Mouse (Mus musculus) ovary, adult 18-20 months (tissue): Measurements from ENCODE around the gene Klrb1.
"Not testable (repeated sequence)": the region's sequence is repeated elsewhere in the genome, so short reads cannot be mapped to it uniquely, and the experiment has no call there.

ENCODE experiments used
- DNase-seq: peaks from one replicate; pipeline ENCODE4 v3.0.0; 2022; ENCODE audit warnings: low spot score, mixed read lengths

Gene Klrb1

DNA sequence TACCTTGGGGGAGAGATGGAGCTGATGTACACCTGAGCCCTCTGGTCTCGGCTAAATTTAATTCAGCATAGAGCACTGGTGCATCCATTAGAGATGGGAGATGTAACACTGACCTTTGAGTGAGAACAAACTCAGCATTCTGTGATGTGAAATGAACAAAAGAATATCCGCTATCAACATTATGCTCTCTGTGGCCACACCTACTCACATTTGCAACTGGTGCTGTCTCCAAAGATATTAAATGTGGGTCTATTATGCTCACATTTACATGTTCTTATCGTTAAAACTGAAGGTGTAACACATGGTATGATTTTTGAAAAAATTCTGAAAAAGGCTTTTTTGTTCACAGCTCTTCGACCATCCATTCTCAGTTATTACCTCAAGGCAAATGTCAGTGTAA lies at the start of gene Klrb1:
TSS of gene Klrb1 (minus strand) at position 101 of the 400 bp plus-strand sequence.
- no peak for DNase-seq

DNA sequence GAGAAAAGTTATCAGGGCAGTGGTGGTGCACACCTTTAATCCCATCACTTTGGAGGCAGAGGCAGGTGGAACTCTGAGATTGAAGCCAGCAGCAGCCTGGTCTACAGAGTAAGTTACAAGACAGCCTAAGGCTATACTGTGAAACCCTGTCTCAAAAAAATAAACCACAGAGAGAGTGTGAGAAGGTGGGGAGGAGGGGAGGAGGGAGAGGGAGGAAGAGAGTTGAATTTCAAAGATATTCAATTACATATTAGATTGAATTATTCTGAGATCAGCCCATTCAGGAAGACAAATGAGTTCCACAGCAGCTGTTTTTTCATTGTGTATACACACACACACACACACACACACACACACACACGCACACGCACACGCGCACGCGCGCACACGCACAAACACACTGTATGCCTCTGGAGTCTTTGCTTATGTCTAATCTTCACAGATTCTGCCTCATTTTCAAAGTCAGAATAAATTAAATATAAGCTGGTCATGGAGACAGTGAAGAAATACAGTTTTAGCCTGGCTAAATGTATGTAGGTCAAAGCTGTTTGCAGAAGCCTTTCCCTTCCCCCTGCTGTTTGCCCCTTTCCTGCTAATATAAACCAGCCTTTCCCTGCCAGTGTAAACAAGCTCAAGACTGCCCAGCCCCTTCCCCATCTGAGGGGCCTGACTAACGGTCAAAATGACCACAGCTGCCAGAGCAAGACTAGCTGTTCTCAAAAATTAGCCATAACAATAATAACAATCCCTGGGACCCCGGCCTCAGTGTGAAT lies 46.8 kb upstream of the Klrb1 start:
- DNase-seq: no peak

DNA sequence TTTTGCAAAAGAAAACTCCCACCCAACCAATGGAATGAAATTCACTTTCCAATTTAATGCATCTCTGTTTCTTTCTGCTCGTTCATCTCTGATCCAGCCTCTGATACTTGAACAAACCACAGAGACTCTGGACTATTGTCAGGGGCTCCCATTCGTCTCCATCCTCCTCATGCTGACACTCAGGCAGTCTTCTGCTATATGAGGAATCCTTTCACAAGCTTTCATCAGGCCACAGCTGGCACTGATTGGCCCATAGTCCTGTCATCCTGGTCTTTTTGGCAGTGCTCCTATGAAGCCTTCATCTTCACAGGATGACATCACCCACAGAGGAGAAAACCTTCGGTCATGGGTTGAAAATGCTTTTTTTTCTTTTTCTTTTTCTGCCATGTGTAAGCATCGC lies 45.2 kb upstream of the Klrb1 start:
- DNase-seq: no peak

DNA sequence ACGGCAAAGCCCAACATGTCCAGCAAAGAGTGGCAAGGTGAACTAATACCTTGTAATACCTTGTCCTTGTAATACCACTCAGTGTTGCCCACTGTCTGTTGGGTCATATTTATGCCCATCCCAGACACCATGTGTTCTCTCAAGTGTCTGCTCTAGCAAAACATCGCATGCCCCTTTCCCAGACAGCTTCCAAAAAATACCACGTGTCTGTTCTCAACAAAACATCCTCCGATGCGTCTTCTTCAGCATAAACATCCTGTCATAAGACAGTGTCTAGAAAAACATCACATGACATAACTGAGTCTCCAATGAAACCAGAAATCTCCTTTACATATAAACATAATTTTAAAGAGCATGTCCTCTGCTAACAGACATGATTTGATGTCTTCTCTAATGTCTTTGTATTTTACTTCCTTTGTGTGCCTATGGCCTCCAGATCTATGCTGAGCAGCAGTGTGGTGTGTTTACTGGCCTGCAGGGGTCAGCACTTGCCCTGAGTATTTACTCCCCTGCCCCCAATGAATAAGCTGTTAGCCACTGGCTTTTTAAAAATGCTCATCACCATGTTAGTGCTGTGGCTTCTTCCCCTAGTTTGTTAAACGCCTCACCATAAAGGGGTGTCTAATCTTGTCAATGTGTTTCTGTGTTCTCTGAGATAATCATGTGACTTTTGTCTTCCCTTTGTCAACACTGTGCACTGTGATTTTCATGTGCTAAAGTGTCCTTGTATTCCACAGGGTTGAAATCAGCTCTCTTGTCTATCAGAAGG lies 43.8 kb upstream of the Klrb1 start:
- not testable (repeated sequence) for DNase-seq

DNA sequence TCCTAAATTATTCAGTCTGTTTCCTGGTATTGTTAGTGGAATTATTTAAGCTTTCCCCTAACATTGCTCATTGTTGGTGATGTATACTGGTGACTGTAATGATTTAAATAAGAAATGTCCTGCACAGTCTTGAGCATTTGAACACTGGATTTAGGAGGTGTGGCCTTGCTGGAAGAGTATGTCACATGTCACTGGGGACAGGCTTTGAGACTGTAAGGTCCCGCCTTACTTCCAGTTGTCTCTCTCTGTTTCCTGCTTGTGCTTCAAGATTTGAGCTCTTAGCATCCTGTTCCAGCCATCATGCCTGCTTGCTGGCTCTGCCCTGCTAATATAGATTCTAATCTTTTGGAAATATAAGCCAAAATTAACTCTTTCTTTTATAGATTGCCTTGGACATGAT lies 42.4 kb upstream of the Klrb1 start:
- DNase-seq: no peak

DNA sequence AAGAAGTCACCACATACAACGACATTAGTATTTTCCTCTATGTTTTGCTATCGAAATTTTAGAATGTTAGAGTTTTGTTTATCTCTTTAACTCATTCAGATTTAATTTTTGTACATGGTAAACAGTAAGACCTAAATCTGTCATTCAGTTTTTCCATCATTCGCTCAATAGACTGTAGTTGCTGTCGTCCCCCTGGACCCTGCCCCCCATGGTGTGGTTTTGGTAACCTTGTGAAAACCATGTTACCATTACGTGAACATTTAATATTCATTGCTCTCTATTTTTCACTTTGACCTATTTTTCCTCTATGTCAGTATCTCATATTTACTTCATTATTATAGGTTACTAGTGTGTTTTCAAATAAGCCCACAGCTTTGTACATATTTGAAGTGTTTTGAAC lies 41.7 kb upstream of the Klrb1 start:
- no peak for DNase-seq

DNA sequence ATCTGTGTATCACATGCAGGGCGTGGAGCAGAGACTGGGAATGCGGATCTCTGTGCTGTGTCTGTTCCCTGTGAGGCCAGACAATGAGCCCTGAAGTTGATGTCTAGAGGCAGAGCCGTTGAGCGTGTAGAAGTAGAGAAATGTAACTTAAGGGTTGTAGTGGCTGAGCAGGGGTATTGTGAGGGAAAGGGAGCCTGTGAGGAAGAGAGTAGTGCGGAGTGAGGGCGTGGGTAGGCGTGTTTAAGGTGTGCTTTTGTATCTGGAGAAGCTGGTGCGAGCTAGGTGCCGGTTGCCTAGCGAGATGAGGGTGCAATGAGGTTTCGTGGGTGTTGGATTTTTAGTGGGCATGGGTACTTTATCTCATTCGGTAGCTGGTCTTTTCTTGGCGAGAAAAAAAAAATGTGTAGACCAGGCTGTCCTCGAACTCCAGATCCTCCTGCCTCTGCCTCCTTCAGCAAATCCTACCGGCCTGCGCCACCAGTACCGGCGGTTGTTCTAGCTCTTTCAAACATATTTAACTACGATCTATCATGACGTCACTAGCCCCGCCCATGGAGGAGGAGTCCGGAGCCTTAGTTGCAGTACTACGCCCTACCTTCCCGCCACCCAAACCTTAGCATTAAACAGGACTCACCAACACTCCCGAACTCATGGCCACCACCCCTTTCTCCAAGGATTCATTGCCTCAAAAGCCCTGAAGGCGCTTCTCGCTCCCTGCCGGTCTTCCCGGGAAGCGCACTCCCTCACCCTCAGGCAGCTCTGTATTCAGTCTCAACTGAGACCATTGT lies 41.1 kb upstream of the Klrb1 start:
- DNase-seq: peak; percentile 97

DNA sequence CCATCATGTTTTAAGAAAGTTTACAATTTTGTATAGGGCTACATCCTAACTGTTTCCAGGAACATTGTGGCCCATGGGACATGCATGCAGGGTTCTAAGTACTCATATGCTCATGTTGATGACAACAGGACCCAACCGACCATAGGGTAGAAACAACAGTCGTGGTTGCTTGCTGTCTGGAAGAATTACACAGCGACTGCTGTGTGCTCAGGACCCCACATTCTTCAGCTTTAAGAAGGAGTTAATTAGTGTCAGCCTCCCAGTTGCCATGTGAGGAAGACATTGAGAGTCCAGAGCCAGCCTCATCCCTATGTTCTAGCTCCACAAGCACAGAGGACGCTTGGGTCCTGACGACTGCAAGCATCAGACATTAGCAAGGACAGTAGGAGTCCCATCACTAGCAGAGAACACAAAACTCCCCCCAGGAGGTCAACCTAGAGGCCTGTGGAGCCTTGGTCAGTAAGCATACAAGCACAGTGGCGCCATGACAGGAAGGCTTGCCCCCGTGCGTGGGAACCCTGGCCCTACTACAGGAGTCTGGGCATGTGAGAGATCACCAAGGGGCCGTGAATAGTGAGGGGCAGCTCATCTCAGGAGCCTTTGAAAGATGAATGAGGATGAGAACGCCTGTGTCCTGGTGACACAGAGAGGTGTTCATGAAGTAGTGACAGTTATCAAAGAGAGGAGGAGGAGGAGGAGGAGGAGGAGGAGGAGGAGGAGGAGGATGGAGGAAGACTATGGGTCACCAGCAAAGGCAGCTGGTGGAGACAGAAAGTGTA lies 40.2 kb upstream of the Klrb1 start:
- DNase-seq: not testable (repeated sequence)

DNA sequence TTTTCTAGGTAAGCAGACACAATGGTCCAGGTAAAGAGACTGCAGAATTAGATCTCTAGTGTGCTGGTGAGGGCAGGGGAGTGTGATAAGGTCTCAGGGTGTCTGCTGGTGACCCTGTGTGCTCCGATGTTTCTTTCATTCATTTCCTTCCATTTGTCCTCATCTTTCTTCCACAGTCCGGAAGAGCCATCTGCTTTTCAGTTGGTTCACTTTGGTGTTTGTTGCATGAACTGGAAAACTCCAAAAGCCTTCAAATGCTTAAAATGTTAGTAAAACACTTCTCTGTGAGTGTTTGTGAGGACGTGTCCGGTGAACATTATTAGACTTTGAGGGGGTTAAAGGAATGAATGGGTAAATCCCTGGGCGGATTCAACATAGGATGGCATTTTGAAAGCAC lies 38.3 kb upstream of the Klrb1 start:
- DNase-seq: no peak

DNA sequence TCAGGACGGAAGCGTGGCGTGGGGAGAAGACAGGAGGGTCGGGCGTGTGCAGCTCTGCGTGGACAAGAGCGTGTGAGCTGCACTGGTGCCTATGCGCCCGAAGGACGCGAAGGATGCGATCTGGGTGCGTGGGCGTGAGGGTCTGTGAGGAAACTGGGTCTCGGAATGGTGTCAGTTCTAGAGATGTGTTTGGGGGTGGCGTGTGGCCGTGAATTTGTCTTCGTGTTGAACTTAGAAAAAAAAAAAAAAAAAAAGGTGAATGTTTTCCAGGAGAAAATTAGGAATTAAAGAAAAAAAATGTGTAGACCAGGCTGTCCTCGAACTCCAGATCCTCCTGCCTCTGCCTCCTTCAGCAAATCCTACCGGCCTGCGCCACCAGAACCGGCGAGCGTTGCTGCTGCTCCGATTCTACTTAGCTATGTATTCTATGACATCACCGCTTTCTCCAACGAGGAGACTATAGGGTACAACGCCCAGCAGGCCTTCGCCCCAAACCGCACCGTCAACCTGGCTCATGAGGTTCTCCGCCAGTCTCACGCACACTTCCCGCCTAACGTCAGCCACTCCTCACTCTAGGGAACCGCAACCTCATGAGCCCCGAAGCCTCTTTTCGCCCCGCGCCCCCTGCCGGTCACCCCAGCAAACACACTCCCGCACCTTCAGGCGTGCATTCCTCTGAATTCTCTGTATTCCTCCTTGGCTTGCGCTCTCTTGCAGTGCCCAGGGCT lies 37.7 kb upstream of the Klrb1 start:
- peak; percentile 75 for DNase-seq

DNA sequence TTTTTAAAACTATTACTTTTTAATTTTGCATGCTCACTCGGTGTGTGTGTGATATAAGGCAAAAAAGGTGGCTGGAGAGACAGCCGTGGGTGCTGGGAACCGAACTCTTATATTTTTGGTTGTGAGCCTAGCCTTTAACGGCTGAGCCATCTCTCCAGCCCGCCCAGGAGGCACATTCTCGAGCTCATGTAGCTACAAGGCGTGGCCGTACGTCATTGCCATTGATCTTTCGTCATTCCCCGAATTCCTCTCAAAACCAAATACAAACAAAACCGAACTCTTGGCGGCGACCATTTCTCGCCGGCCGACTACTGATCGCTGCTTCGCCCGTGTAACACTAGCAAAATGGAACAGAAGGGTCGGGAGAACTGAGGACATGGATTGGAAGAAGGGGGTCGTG lies 37.2 kb upstream of the Klrb1 start:
- DNase-seq: peak; percentile 75

DNA sequence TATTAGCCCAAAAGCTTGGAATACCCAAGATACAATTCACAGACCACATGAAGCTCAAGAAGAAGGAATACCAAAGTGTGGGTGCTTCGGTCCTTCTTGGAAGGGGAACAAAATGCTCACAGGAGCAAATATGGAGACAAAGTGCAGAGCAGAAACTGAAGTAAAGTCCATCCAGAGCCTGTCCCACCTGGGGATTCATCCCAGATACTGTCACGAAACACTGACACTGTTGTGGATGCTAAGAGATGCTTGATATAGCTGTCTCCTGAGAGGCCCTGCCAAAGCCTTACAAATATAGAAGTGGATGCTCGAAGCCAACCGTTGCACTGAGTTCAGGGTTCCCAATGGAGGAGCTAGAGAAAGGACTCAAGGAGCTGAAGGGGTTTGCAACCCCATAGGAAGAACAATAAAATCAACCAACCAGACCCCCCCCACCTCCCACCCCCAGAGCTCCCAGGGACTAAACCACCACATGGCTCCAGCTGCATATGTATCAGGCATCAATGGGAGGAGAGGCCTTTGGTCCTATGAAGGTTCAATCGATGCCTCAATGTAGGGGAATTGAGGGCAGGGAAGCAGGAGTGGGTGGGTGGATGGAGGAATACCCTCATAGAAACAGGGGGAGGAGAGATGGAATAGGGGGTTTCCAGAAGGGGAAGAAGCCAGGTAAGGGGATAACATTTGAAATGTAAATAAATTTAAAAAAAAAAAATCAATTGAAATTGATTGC lies 36.5 kb upstream of the Klrb1 start:
- DNase-seq: no peak

DNA sequence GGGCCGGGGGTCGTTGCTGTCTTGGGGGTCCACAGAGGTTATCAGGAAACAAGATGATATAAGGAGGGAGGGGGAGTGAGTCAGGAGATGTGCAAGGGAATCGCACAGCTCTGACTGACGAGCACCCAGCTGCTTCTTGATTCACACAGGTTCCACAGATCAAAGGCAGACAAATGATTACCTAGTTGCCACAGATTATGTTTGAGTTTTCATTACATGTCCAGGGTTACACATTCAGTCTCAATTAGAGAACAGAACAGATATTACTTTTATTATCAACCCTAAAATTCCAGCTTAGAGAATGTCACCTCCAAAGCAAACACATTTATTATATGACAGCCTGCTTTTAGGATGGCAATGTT lies 32.5 kb upstream of the Klrb1 start:
- DNase-seq: not testable (repeated sequence)

DNA sequence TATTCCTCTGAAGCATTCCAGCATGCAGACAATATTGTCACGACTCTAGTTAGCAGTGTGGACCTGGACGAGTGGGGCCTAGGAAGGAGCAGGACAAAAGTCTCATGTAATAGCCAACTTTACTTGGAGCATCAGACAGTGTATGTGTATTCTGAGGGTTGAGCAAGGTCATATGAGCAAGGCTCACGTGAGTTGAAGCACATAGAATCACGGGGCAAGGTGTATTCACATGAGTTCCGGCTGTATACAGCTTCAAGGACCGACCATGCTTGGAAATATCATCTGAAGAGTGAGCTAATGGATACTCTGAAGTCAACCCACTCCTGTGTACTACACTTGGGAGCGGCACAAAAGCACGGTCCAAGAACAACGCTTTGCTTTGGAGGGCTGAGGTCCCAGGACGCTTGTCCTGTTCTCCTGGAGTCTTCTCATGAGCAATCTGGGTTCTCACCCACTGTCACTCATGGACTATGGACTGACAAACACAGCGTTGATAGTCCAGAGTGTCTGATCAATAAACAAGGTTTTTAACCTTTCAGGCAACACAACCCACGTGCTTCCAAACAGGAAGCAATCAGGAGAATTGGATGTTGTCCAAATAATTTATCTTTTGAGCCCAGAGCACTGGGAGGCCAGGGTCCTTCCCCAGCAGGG lies 32.0 kb upstream of the Klrb1 start:
- DNase-seq: not testable (repeated sequence)

DNA sequence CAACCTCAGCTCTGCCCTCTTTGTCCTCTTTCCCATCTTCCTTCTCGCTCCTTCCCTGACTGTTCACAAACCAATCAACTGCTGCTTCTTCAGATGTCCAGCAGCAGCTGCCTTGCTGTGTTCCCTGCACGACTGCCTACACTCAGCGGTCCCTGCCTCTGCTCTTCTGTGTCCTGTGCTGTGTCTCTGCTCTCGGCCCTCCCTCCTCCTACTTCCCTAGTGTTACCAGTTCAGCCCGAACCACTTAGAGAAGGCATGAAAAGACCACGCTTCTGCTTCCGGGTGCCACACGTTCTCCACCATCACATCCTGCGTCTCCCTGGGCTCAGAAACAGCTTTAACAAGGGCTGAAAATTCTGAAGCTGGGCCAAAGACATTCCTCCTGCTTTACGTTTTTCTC lies 31.4 kb upstream of the Klrb1 start:
- not testable (repeated sequence) for DNase-seq

DNA sequence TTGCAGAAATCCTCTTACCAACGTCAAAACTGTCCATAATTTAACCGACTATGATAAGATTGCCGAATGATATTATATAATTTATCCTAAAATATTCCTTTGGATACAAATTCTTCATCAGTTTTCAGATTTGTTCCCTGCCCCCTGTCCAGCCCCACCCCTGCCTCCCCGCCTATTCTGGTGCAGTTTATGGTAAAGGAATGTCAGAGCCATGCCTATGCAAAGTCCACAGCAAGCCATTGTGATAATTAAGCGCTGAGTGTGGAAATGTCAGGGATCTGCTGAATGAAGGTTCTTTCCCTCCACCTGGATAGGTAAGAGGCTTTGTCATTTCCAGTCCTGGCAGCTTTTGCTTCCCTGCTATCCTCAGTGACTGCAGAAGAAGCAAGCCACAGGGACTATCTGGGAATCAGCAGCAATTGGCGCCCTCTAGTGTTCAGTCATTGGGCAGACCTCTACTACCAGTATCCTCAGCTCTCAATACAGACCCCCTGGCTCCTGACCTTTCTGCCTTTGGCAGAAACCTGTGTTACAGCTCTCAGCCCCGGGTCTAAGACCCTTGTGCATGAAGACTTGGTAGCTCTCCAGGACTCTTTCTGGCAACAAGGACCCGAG lies 30.9 kb upstream of the Klrb1 start:
- peak; percentile 73 for DNase-seq

DNA sequence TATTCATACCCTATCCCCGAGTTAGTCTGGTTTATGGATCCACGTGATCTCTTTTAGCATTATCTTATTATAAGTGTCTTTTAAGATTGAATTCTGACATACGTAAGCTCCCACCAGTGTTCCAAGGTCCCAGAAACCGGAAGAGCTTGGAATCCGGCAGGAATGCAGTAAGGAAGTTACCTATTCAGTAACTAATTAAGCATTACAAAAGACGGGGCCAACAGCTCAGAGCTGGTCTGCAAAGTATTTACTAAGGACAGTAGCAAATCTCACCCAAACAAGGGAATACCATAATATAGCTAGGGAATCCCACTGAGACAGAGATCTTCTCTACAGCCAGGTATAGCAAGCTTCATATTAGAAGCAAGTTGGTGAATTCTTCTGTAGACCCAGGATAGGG lies 24.1 kb upstream of the Klrb1 start:
- not testable (repeated sequence) for DNase-seq

DNA sequence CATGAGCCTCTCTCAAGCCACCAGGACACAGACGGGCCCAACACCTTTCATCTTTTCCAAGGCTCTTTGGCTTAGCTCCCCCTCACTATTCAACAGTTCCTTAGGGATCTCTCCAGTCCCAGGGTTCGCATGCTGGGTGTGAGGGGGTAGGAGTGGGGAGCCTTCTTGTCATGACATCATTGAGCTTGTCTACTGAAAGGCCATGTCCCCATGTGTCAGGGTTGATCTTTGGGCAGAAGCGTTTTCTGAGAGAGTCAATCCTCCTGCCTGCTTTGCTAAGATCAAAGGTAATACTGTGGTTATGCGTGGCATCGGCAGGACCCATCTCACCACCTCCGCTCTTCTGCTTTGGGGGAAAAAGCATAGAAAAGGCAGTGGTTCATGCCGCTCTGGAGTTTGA lies 14.6 kb upstream of the Klrb1 start:
- no peak for DNase-seq

DNA sequence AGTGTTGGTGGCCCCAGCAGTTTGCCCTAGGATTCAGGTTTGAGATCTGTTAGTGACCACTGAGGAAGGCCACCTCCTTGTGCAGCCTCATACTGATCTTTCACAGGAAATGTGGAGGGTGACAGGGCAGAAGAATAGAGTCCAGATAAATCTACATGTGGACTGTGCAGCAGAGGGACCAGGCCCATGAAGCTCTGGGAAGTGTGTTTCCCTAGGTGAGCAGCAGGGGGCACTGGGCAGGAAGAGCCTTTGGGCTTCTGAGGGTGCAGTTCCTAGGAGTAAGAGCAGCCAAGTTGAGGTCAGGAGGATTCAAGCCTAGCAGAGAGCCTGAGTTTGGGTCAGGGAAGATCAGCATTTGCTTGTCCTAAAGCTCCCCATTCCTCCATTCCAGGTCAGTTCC lies 13.2 kb upstream of the Klrb1 start:
- no peak for DNase-seq

DNA sequence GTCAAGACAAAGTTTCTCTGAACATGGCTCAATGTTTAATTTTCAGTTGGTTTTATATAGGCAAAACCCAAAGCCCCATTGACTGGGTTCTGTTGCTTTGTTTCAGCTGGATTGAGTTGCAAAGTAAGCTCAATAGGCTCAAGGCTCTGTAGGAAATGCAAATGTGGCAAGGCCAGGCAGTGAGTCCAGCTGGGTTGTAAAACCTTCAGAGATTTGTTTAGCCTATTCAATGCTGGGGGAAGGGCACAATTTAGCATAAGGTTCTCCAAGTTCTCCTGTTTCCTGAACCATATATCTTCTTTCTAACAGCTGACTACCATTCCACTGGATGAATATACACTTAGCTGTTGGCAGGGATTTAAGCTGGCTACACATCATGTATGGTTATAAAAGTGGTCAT lies 12.0 kb upstream of the Klrb1 start:
- DNase-seq: no peak
